Mouse (Mus musculus): Measurements from ENCODE around the gene Ttc41. TPM values are rescaled to one million over a fixed set of nuclear protein-coding genes. Genes with fewer than 3 reads are reported as not detected.

Ttc41 gene
- polyA plus RNA-seq, 1 experiment from 2014 or later, result 0.35 TPM

DNA sequence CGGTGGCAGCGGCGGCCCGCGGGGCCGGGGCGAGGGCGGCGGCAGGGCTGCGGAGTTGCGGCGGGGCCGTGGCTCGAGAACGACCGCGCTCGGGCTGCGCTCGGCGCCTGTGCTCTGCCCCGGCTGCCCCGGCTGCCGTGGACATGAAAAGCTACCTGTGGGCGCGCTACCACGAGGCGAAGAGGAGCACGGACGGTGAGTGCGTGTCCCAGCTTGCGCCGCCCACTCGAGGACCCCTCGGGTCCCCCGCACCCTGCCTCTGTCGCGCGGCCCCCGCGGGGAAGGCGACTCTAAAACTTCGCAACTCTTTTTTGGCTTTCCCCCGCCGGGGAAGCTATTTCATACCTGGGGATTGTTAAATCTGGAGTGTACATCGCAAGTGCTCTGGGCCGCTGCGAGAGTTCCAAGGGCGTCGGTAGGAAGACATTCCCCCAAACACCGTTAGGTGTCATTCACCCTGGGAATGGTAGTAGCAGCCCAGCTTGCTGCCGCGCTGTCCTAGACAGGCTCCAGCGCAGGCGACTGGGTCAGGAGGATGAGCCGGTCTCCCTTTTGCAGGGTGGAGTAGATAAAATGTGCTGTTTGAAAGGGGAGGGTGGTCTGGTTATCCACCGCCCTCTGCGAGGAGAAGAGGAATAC lies 73.6 kb downstream of the Ttc41 start:
- peak overlapping the region; percentile 77 for H3K4me3 ChIP-seq (ENCODE audit: low read depth, low read length)
- no peaks in the 10 kb centered on the region for H3K36me3 ChIP-seq (replicated peaks; ENCODE audit: insufficient read depth, low read length)
- H3K27me3 ChIP-seq (ENCODE audit: insufficient read depth, low read length), result no peaks in the 10 kb centered on the region
- H3K9ac ChIP-seq (replicated peaks), result peak overlapping the region; percentile 89
- WGBS (ENCODE audit: insufficient replicate concordance), result under 1% methylated on average over 50 of the region's 58 CpGs
- TF ChIP-seq CTCF (IDR thresholded peaks at IDR 0.05; ENCODE audit: low read depth) (no peak), EP300 (IDR thresholded peaks at IDR 0.05; ENCODE audit: low read depth) (no peak)
- H3K27ac ChIP-seq (ENCODE audit: low read depth), result peak overlapping the region; percentile 90
- DNase-seq (no peak), ATAC-seq (peak; percentile 2; the same call in 1 of the 2 replicates)
- no peaks in the 10 kb centered on the region for H3K9me3 ChIP-seq (ENCODE audit: low read length)
- H3K4me2 ChIP-seq (ENCODE audit: low read depth, low read length), result peak overlapping the region; percentile 99
- peaks cover 37% of the 10 kb centered on the region for H3K4me1 ChIP-seq (ENCODE audit: insufficient read depth)

GRCm38 (mm10) chr10:86779816-86780500 lies 74.3 kb downstream of the Ttc41 start:
- Histone ChIP-seq H3K9ac (replicated peaks) (peak overlapping the region; percentile 89), H3K4me3 (ENCODE audit: low read depth, low read length) (peak overlapping the region; percentile 77), H3K4me2 (ENCODE audit: low read depth, low read length) (peak overlapping the region; percentile 99), H3K9me3 (ENCODE audit: low read length) (no peaks in the 10 kb centered on the region), H3K27ac (ENCODE audit: low read depth) (peak overlapping the region; percentile 90; the same call in 1 of the 2 replicates), H3K27me3 (ENCODE audit: insufficient read depth, low read length) (no peaks in the 10 kb centered on the region), H3K36me3 (replicated peaks; ENCODE audit: insufficient read depth, low read length) (no peaks in the 10 kb centered on the region), H3K4me1 (ENCODE audit: insufficient read depth) (peaks cover 37% of the 10 kb centered on the region)
- DNase-seq (no peak), ATAC-seq (no peak)
- 25% methylated on average over 12 of the region's 12 CpGs for WGBS (ENCODE audit: insufficient replicate concordance)
- TF ChIP-seq EP300 (IDR thresholded peaks at IDR 0.05; ENCODE audit: low read depth) (no peak), CTCF (IDR thresholded peaks at IDR 0.05; ENCODE audit: low read depth) (no peak)

- Histone ChIP-seq H3K4me3 (ENCODE audit: low read depth, low read length) (no peak overlapping the region), H3K36me3 (replicated peaks; ENCODE audit: insufficient read depth, low read length) (no peaks in the 10 kb centered on the region), H3K27me3 (ENCODE audit: insufficient read depth, low read length) (no peaks in the 10 kb centered on the region), H3K9me3 (ENCODE audit: low read length) (no peaks in the 10 kb centered on the region), H3K9ac (replicated peaks) (no peak overlapping the region), H3K4me2 (ENCODE audit: low read depth, low read length) (no peak overlapping the region), H3K4me1 (ENCODE audit: insufficient read depth) (peaks cover 40% of the 10 kb centered on the region), H3K27ac (ENCODE audit: low read depth) (no peak overlapping the region)
- ATAC-seq (no peak), DNase-seq (no peak)
- TF ChIP-seq CTCF (IDR thresholded peaks at IDR 0.05; ENCODE audit: low read depth) (no peak), EP300 (IDR thresholded peaks at IDR 0.05; ENCODE audit: low read depth) (no peak)
- WGBS (ENCODE audit: insufficient replicate concordance), result 65% methylated on average over 5 of the region's 5 CpGs
Measured at GRCm38 (mm10) chr10:86781641-86782040, 76.0 kb downstream of the Ttc41 start.

GRCm38 (mm10) chr10:86782656-86783055 lies 77.0 kb downstream of the Ttc41 start:
- Histone ChIP-seq H3K4me1 (ENCODE audit: insufficient read depth) (peaks cover 37% of the 10 kb centered on the region), H3K27me3 (ENCODE audit: insufficient read depth, low read length) (no peaks in the 10 kb centered on the region), H3K9ac (replicated peaks) (no peak overlapping the region), H3K9me3 (ENCODE audit: low read length) (no peaks in the 10 kb centered on the region), H3K4me2 (ENCODE audit: low read depth, low read length) (no peak overlapping the region), H3K36me3 (replicated peaks; ENCODE audit: insufficient read depth, low read length) (no peaks in the 10 kb centered on the region), H3K27ac (ENCODE audit: low read depth) (no peak overlapping the region), H3K4me3 (ENCODE audit: low read depth, low read length) (no peak overlapping the region)
- no peak for ATAC-seq
- DNase-seq, result no peak
- WGBS (ENCODE audit: insufficient replicate concordance), result 64% methylated on average over 5 of the region's 5 CpGs
- TF ChIP-seq CTCF (IDR thresholded peaks at IDR 0.05; ENCODE audit: low read depth) (no peak), EP300 (IDR thresholded peaks at IDR 0.05; ENCODE audit: low read depth) (no peak)

DNA sequence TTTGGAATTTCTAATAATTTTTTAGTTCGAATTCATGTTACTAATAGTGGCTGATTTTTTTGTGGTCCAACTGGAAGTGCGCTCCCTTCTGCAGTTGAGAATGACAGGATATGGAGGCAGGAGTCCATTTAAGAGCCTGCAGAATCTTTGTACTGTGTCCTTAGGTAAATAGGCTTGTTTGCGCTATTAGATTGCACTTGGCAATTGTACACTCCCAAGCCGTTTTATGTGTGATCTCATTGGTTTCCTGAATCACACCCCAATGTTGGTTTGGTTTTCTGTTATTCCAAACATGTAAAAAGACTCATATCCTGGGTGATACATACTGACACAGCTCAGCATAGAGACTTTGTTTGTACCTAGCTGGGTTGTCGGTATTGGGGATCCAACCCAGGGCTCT lies 78.0 kb downstream of the Ttc41 start:
- Histone ChIP-seq H3K4me2 (ENCODE audit: low read depth, low read length) (peak overlapping the region; percentile 4; the same call in 1 of the 2 replicates), H3K9me3 (ENCODE audit: low read length) (no peaks in the 10 kb centered on the region), H3K36me3 (replicated peaks; ENCODE audit: insufficient read depth, low read length) (no peaks in the 10 kb centered on the region), H3K4me3 (ENCODE audit: low read depth, low read length) (no peak overlapping the region), H3K27me3 (ENCODE audit: insufficient read depth, low read length) (no peaks in the 10 kb centered on the region), H3K27ac (ENCODE audit: low read depth) (peak overlapping the region; percentile 63; the same call in 1 of the 2 replicates), H3K9ac (replicated peaks) (no peak overlapping the region), H3K4me1 (ENCODE audit: insufficient read depth) (peaks cover 31% of the 10 kb centered on the region)
- ATAC-seq (peak; percentile 19), DNase-seq (no peak)
- WGBS (ENCODE audit: insufficient replicate concordance), result 58% methylated on average over 5 of the region's 5 CpGs
- TF ChIP-seq EP300 (IDR thresholded peaks at IDR 0.05; ENCODE audit: low read depth) (no peak), CTCF (IDR thresholded peaks at IDR 0.05; ENCODE audit: low read depth) (no peak)

GRCm38 (mm10) chr10:86784126-86784675 lies 78.6 kb downstream of the Ttc41 start:
- 83% methylated on average over 5 of the region's 5 CpGs for WGBS (ENCODE audit: insufficient replicate concordance)
- ATAC-seq (no peak), DNase-seq (no peak)
- H3K27me3 ChIP-seq (ENCODE audit: insufficient read depth, low read length), result no peaks in the 10 kb centered on the region
- no peak overlapping the region for H3K4me3 ChIP-seq (ENCODE audit: low read depth, low read length)
- no peaks in the 10 kb centered on the region for H3K9me3 ChIP-seq (ENCODE audit: low read length)
- H3K36me3 ChIP-seq (replicated peaks; ENCODE audit: insufficient read depth, low read length), result no peaks in the 10 kb centered on the region
- peaks cover 28% of the 10 kb centered on the region for H3K4me1 ChIP-seq (ENCODE audit: insufficient read depth)
- H3K27ac ChIP-seq (ENCODE audit: low read depth), result 0 out of 2 replicates have a peak overlapping the region, but pooled peaks have one; percentile 63
- no peak for TF ChIP-seq CTCF (IDR thresholded peaks at IDR 0.05; ENCODE audit: low read depth)
- no peak for TF ChIP-seq EP300 (IDR thresholded peaks at IDR 0.05; ENCODE audit: low read depth)
- H3K4me2 ChIP-seq (ENCODE audit: low read depth, low read length), result no peak overlapping the region
- no peak overlapping the region for H3K9ac ChIP-seq (replicated peaks)

Measured in liver, postnatal 0 days (tissue).